Mouse (Mus musculus) stomach, embryonic 14.5 days (tissue): Measurements from ENCODE around the gene Pomc. TPM values are rescaled to one million over a fixed set of nuclear protein-coding genes. Genes with fewer than 3 reads are reported as not detected.
"Not testable (repeated sequence)": the region's sequence is repeated elsewhere in the genome, so short reads cannot be mapped to it uniquely, and the experiment has no call there.

Experiments
- ATAC-seq: fragments of 200-750 bp; cut with Nextera tagmentation; 2 replicates; pipeline ENCODE4 v1.8.0; 2017; ENCODE audit warnings: low read depth, moderate TSS enrichment; ENCODE audit not compliant: insufficient number of reproducible peaks, insufficient read depth, low FRiP score
- H3K27ac ChIP-seq: fragments of 300-500 bp; sonication (generic); 2 replicates; pipeline ENCODE4 v1.5.1; 2014; ENCODE audit warnings: mild to moderate bottlenecking, low read length, moderate library complexity, mixed read lengths
- H3K27me3 ChIP-seq: fragments of 300-500 bp; sonication (generic); 2 replicates; pipeline ENCODE4 v1.6.1; 2014; ENCODE audit warnings: low read length, control low read depth, mixed read lengths; ENCODE audit not compliant: control insufficient read depth, insufficient read depth
- H3K36me3 ChIP-seq: fragments of 300-500 bp; sonication (generic); 2 replicates; pipeline ENCODE4 v1.6.1; 2014; ENCODE audit warnings: mild to moderate bottlenecking, control low read depth, low read length, moderate library complexity, mixed read lengths; ENCODE audit not compliant: control insufficient read depth, insufficient read depth
- H3K4me1 ChIP-seq: fragments of 300-500 bp; sonication (generic); 2 replicates; pipeline ENCODE4 v1.6.1; 2014; ENCODE audit warnings: low read length, control low read depth, mixed read lengths; ENCODE audit not compliant: control insufficient read depth, insufficient read depth
- H3K4me2 ChIP-seq: fragments of 300-500 bp; sonication (generic); replicated peaks from 2 replicates; pipeline ENCODE4 v1.6.1; 2014; ENCODE audit warnings: low read depth, low read length, control low read depth
- H3K4me3 ChIP-seq: fragments of 300-500 bp; sonication (generic); 2 replicates; pipeline ENCODE4 v1.5.1; 2014; ENCODE audit warnings: low read depth, low read length, control low read depth
- H3K9ac ChIP-seq: fragments of 300-500 bp; sonication (generic); replicated peaks from 2 replicates; pipeline ENCODE4 v1.6.1; 2014; ENCODE audit warnings: low read depth, mild to moderate bottlenecking, control low read depth, low read length, moderate library complexity, mixed read lengths
- H3K9me3 ChIP-seq: fragments of 300-500 bp; sonication (generic); 2 replicates; pipeline ENCODE4 v1.6.1; 2016; ENCODE audit warnings: low read depth, low read length, control low read depth; ENCODE audit not compliant: control insufficient read depth
- WGBS: fragments of 180-500 bp; shearing (Covaris S2); extraction: QIAGEN DNeasy Blood & Tissue Kit; methylation state at CpG from one replicate; pipeline ENCODE4 v1.1.7; 2014; 5-methylcytosine and 5-hydroxymethylcytosine counted together
- polyA plus RNA-seq: library from polyadenylated mRNA; unstranded; fragments of >200 nt; fragmentation: Nextera tagmentation; extraction: Ambion mirVana; gene quantifications from 2 replicates; pipeline ENCODE4 v1.2.1, GENCODE M21; 2014

The Pomc gene
- polyA plus RNA-seq, 1 experiment from 2014 or later, result 2.6 TPM

GRCm38 (mm10) chr12:3917668-3918341 is 36.9 kb upstream of the Pomc start:
- Histone ChIP-seq H3K9ac (no peak overlapping the region), H3K27me3 (no peaks in the 10 kb centered on the region), H3K36me3 (peaks cover 4% of the 10 kb centered on the region; the same call in 1 of the 2 replicates), H3K4me2 (no peak overlapping the region), H3K9me3 (no peaks in the 10 kb centered on the region), H3K4me3 (no peak overlapping the region), H3K4me1 (peaks cover 6% of the 10 kb centered on the region; the same call in 1 of the 2 replicates), H3K27ac (no peak overlapping the region)
- WGBS, result 19% methylated on average over 14 of the region's 14 CpGs
- ATAC-seq, result 0 out of 2 replicates have a peak, but pooled peaks have one; percentile 46

- no peak for ATAC-seq
- WGBS, result 46% methylated on average over 3 of the region's 3 CpGs
- Histone ChIP-seq H3K27me3 (no peaks in the 10 kb centered on the region), H3K27ac (no peak overlapping the region), H3K4me2 (no peak overlapping the region), H3K36me3 (0 out of 2 replicates have a peak, but pooled peaks cover 4% of the 10 kb centered on the region), H3K9ac (no peak overlapping the region), H3K4me1 (peaks cover 6% of the 10 kb centered on the region; the same call in 1 of the 2 replicates), H3K9me3 (no peaks in the 10 kb centered on the region), H3K4me3 (no peak overlapping the region)
Observed at GRCm38 (mm10) chr12:3918577-3918976, 36.2 kb upstream of the Pomc start.

GRCm38 (mm10) chr12:3919423-3919822 is 35.3 kb upstream of the Pomc start:
- Histone ChIP-seq H3K27me3 (no peaks in the 10 kb centered on the region), H3K27ac (no peak overlapping the region), H3K4me3 (no peak overlapping the region), H3K9me3 (no peaks in the 10 kb centered on the region), H3K4me2 (no peak overlapping the region), H3K36me3 (0 out of 2 replicates have a peak, but pooled peaks cover 3% of the 10 kb centered on the region), H3K9ac (no peak overlapping the region), H3K4me1 (peaks cover 6% of the 10 kb centered on the region; the same call in 1 of the 2 replicates)
- peak; percentile 42; the same call in 1 of the 2 replicates for ATAC-seq
- WGBS, result 66% methylated on average over 3 of the region's 3 CpGs

- WGBS, result 0% methylated on average over 1 of the region's 1 CpGs
- no peak overlapping the region for H3K27ac ChIP-seq
- peak; percentile 63; the same call in 1 of the 2 replicates for ATAC-seq
- no peaks in the 10 kb centered on the region for H3K36me3 ChIP-seq
- no peaks in the 10 kb centered on the region for H3K9me3 ChIP-seq
- peaks cover 6% of the 10 kb centered on the region; the same call in 1 of the 2 replicates for H3K4me1 ChIP-seq
- no peak overlapping the region for H3K4me2 ChIP-seq
- H3K27me3 ChIP-seq, result no peaks in the 10 kb centered on the region
- no peak overlapping the region for H3K4me3 ChIP-seq
- no peak overlapping the region for H3K9ac ChIP-seq
Observed at GRCm38 (mm10) chr12:3926127-3926526, 28.6 kb upstream of the Pomc start.

- Histone ChIP-seq H3K4me1 (no peaks in the 10 kb centered on the region), H3K36me3 (no peaks in the 10 kb centered on the region), H3K27ac (no peak overlapping the region), H3K9ac (no peak overlapping the region), H3K27me3 (no peaks in the 10 kb centered on the region), H3K9me3 (no peaks in the 10 kb centered on the region), H3K4me2 (no peak overlapping the region), H3K4me3 (no peak overlapping the region)
- ATAC-seq, result no peak
- WGBS, result 75% methylated on average over 3 of the region's 3 CpGs
Observed at GRCm38 (mm10) chr12:3928841-3929240, 25.9 kb upstream of the Pomc start.

GRCm38 (mm10) chr12:3930090-3930865 is 24.5 kb upstream of the Pomc start:
- not testable (repeated sequence) for H3K4me3 ChIP-seq, H3K4me1 ChIP-seq, ATAC-seq, H3K9ac ChIP-seq, H3K36me3 ChIP-seq, H3K4me2 ChIP-seq, H3K27ac ChIP-seq, H3K9me3 ChIP-seq, H3K27me3 ChIP-seq
- WGBS, result 90% methylated on average over 30 of the region's 47 CpGs

- no peak overlapping the region for H3K9ac ChIP-seq
- no peak overlapping the region for H3K4me3 ChIP-seq
- H3K9me3 ChIP-seq, result no peaks in the 10 kb centered on the region
- no peak for ATAC-seq
- WGBS, result 45% methylated on average over 11 of the region's 11 CpGs
- H3K36me3 ChIP-seq, result no peaks in the 10 kb centered on the region
- H3K4me2 ChIP-seq, result no peak overlapping the region
- no peaks in the 10 kb centered on the region for H3K27me3 ChIP-seq
- no peak overlapping the region for H3K27ac ChIP-seq
- H3K4me1 ChIP-seq, result no peaks in the 10 kb centered on the region
Observed at GRCm38 (mm10) chr12:3942026-3942425, 12.7 kb upstream of the Pomc start.

GRCm38 (mm10) chr12:3944454-3945073 is 10.2 kb upstream of the Pomc start:
- Histone ChIP-seq H3K9me3 (no peaks in the 10 kb centered on the region), H3K4me3 (no peak overlapping the region), H3K4me2 (no peak overlapping the region), H3K9ac (no peak overlapping the region), H3K4me1 (no peaks in the 10 kb centered on the region), H3K36me3 (no peaks in the 10 kb centered on the region), H3K27me3 (no peaks in the 10 kb centered on the region), H3K27ac (no peak overlapping the region)
- ATAC-seq, result no peak
- WGBS, result 56% methylated on average over 4 of the region's 4 CpGs
